Mouse (Mus musculus): ENCODE results near the gene Gstm3. TPM values are rescaled to one million over a fixed set of nuclear protein-coding genes. Genes with fewer than 3 reads are reported as not detected.

The Gstm3 gene
- polyA plus RNA-seq, 1 experiment, result not detected

- H3ac ChIP-seq (ENCODE audit: control insufficient read depth, insufficient read length, low read depth), result no peak overlapping the region
- no peaks in the 10 kb centered on the region for H3K79me2 ChIP-seq (ENCODE audit: control insufficient read depth, insufficient read depth)
- H3K36me3 ChIP-seq (ENCODE audit: control insufficient read depth, insufficient read depth), result peaks cover 6% of the 10 kb centered on the region
- TF ChIP-seq MYOG (IDR thresholded peaks at IDR 0.05; ENCODE audit: control insufficient read depth, extremely low read depth, insufficient read length) (no peak), MYOD1 (IDR thresholded peaks at IDR 0.05; ENCODE audit: control insufficient read depth, insufficient read length, low read depth) (no peak), USF1 (IDR thresholded peaks at IDR 0.05; ENCODE audit: low read depth) (no peak), FOSL1 (IDR thresholded peaks at IDR 0.05; ENCODE audit: insufficient read depth, low read length, poor library complexity, severe bottlenecking) (no peak), MAX (IDR thresholded peaks at IDR 0.05) (no peak), CEBPB (IDR thresholded peaks at IDR 0.05; ENCODE audit: low read depth) (no peak), CTCF (IDR thresholded peaks at IDR 0.05; ENCODE audit: control insufficient read depth, insufficient read depth, insufficient read length) (no peak)
- no peaks in the 10 kb centered on the region for H3K27me3 ChIP-seq (ENCODE audit: control insufficient read depth, insufficient read depth, insufficient read length)
- no peak overlapping the region for H3K4me3 ChIP-seq (ENCODE audit: insufficient read depth, poor library complexity, severe bottlenecking)
- H3K79me3 ChIP-seq (ENCODE audit: low read depth), result peaks cover 6% of the 10 kb centered on the region
These were observed 45.3 kb upstream of the Gstm3 start for GRCm38 (mm10) chr3:108014098-108014973.

DNA sequence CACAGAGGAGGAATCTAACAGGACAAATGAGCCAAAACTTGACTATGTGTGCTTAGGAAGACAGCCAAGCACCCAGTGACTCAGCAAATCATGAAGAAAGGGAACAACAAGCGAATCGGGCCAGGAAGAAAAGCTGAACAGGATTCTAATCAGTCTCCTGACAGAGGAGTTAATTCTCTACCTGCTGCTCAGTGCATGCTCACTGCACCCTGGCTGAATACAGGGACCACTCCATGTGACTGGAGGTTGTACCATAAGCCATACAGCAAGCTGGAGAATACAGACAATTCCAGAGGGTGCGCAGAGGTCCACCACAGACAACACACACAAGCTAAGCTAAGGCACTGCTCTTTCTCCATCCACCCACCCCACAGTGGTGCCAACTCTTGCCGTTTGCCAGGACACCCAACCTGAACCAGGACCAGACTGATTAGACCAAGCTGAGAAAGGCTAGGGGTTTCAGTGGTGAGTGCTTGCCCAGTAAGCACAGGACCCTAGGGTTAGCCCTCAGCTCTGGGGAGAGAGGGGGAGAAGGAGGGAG is 44.3 kb upstream of the Gstm3 start:
- no peaks in the 10 kb centered on the region for H3K27me3 ChIP-seq (ENCODE audit: control insufficient read depth, insufficient read depth, insufficient read length)
- no peaks in the 10 kb centered on the region for H3K79me2 ChIP-seq (ENCODE audit: control insufficient read depth, insufficient read depth)
- TF ChIP-seq MAX (IDR thresholded peaks at IDR 0.05) (peak; percentile 44), CEBPB (IDR thresholded peaks at IDR 0.05; ENCODE audit: low read depth) (no peak)
- peaks cover 6% of the 10 kb centered on the region for H3K79me3 ChIP-seq (ENCODE audit: low read depth)
- peaks cover 6% of the 10 kb centered on the region for H3K36me3 ChIP-seq (ENCODE audit: control insufficient read depth, insufficient read depth)
- peak overlapping the region; percentile 38 for H3ac ChIP-seq (ENCODE audit: control insufficient read depth, insufficient read length, low read depth)
- no peak overlapping the region for H3K4me3 ChIP-seq (ENCODE audit: insufficient read depth, poor library complexity, severe bottlenecking)

- no peaks in the 10 kb centered on the region for H3K27me3 ChIP-seq (ENCODE audit: control insufficient read depth, insufficient read depth, insufficient read length)
- H3K4me3 ChIP-seq (ENCODE audit: insufficient read depth, poor library complexity, severe bottlenecking), result no peak overlapping the region
- H3K79me3 ChIP-seq (ENCODE audit: low read depth), result peaks cover 3% of the 10 kb centered on the region
- no peaks in the 10 kb centered on the region for H3K79me2 ChIP-seq (ENCODE audit: control insufficient read depth, insufficient read depth)
- peaks cover 6% of the 10 kb centered on the region for H3K36me3 ChIP-seq (ENCODE audit: control insufficient read depth, insufficient read depth)
- TF ChIP-seq MYOD1 (IDR thresholded peaks at IDR 0.05; ENCODE audit: control insufficient read depth, insufficient read length, low read depth) (no peak), USF1 (IDR thresholded peaks at IDR 0.05; ENCODE audit: low read depth) (no peak), MAX (IDR thresholded peaks at IDR 0.05) (no peak), MYOG (IDR thresholded peaks at IDR 0.05; ENCODE audit: control insufficient read depth, extremely low read depth, insufficient read length) (no peak), CEBPB (IDR thresholded peaks at IDR 0.05; ENCODE audit: low read depth) (no peak)
- no peak overlapping the region for H3ac ChIP-seq (ENCODE audit: control insufficient read depth, insufficient read length, low read depth)
These were observed 42.5 kb upstream of the Gstm3 start for GRCm38 (mm10) chr3:108011558-108011957.

DNA sequence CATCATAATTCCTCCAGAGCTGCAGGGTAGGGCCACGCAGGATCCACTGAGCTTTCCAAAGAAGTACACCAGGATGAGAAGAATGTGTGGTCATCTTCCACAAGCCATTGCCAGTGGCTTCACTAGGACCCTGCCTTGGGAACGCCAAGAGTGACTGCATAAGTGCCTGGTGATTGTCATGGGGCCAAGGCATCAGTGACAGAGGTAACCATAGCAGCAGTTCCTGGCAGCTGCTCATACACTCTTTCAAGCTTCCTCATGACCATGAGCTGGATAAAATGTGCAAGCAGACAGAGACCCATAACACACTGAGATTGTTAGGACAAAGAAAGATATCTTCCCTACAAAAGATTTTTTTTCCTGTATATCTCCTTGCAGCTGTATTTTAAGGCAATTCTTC is 41.2 kb upstream of the Gstm3 start:
- Histone ChIP-seq H3K79me2 (ENCODE audit: control insufficient read depth, insufficient read depth) (no peaks in the 10 kb centered on the region), H3K79me3 (ENCODE audit: low read depth) (peaks cover 3% of the 10 kb centered on the region), H3K27me3 (ENCODE audit: control insufficient read depth, insufficient read depth, insufficient read length) (no peaks in the 10 kb centered on the region), H3ac (ENCODE audit: control insufficient read depth, insufficient read length, low read depth) (no peak overlapping the region), H3K36me3 (ENCODE audit: control insufficient read depth, insufficient read depth) (peaks cover 6% of the 10 kb centered on the region), H3K4me3 (ENCODE audit: insufficient read depth, poor library complexity, severe bottlenecking) (no peak overlapping the region)
- TF ChIP-seq CEBPB (IDR thresholded peaks at IDR 0.05; ENCODE audit: low read depth), result no peak
- no peak for TF ChIP-seq USF1 (IDR thresholded peaks at IDR 0.05; ENCODE audit: low read depth)
- TF ChIP-seq FOSL1 (IDR thresholded peaks at IDR 0.05; ENCODE audit: insufficient read depth, low read length, poor library complexity, severe bottlenecking), result no peak
- TF ChIP-seq MYOG (IDR thresholded peaks at IDR 0.05; ENCODE audit: control insufficient read depth, extremely low read depth, insufficient read length), result no peak
- no peak for TF ChIP-seq MYOD1 (IDR thresholded peaks at IDR 0.05; ENCODE audit: control insufficient read depth, insufficient read length, low read depth)
- TF ChIP-seq CTCF (IDR thresholded peaks at IDR 0.05; ENCODE audit: control insufficient read depth, insufficient read depth, insufficient read length), result no peak
- TF ChIP-seq MAX (IDR thresholded peaks at IDR 0.05), result no peak

DNA sequence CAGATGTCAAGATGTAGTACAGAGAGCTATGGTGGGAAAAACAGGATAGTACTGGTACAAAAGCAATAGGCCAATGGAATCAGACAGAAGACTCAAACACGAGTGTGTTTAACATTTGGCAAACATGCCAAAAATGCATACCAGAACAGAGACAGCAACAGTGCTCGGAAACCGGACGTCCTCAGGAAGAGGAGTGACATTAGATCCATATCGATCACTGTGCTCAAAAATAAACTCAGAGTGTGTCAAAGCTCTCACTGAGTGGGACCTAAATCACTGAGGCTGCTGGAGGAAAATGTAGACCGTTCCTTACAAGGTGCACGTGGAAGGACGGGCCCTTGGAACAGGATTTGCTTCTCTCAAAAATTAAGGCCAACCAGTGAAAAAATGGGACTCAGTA is 32.9 kb upstream of the Gstm3 start:
- TF ChIP-seq MYOD1 (IDR thresholded peaks at IDR 0.05; ENCODE audit: control insufficient read depth, insufficient read length, low read depth) (no peak), CTCF (IDR thresholded peaks at IDR 0.05; ENCODE audit: control insufficient read depth, insufficient read depth, insufficient read length) (no peak), USF1 (IDR thresholded peaks at IDR 0.05; ENCODE audit: low read depth) (no peak), FOSL1 (IDR thresholded peaks at IDR 0.05; ENCODE audit: insufficient read depth, low read length, poor library complexity, severe bottlenecking) (no peak), CEBPB (IDR thresholded peaks at IDR 0.05; ENCODE audit: low read depth) (no peak), MAX (IDR thresholded peaks at IDR 0.05) (no peak), MYOG (IDR thresholded peaks at IDR 0.05; ENCODE audit: control insufficient read depth, extremely low read depth, insufficient read length) (no peak)
- Histone ChIP-seq H3K36me3 (ENCODE audit: control insufficient read depth, insufficient read depth) (no peaks in the 10 kb centered on the region), H3K79me2 (ENCODE audit: control insufficient read depth, insufficient read depth) (no peaks in the 10 kb centered on the region), H3K27me3 (ENCODE audit: control insufficient read depth, insufficient read depth, insufficient read length) (peaks cover 3% of the 10 kb centered on the region), H3K4me3 (ENCODE audit: insufficient read depth, poor library complexity, severe bottlenecking) (no peak overlapping the region), H3K79me3 (ENCODE audit: low read depth) (no peaks in the 10 kb centered on the region), H3ac (ENCODE audit: control insufficient read depth, insufficient read length, low read depth) (no peak overlapping the region)

GRCm38 (mm10) chr3:107999491-107999890 is 30.4 kb upstream of the Gstm3 start:
- Histone ChIP-seq H3K27me3 (ENCODE audit: control insufficient read depth, insufficient read depth, insufficient read length) (peaks cover 3% of the 10 kb centered on the region), H3K79me3 (ENCODE audit: low read depth) (no peaks in the 10 kb centered on the region), H3ac (ENCODE audit: control insufficient read depth, insufficient read length, low read depth) (no peak overlapping the region), H3K79me2 (ENCODE audit: control insufficient read depth, insufficient read depth) (no peaks in the 10 kb centered on the region), H3K36me3 (ENCODE audit: control insufficient read depth, insufficient read depth) (no peaks in the 10 kb centered on the region), H3K4me3 (ENCODE audit: insufficient read depth, poor library complexity, severe bottlenecking) (no peak overlapping the region)
- no peak for TF ChIP-seq MYOD1 (IDR thresholded peaks at IDR 0.05; ENCODE audit: control insufficient read depth, insufficient read length, low read depth)
- no peak for TF ChIP-seq MYOG (IDR thresholded peaks at IDR 0.05; ENCODE audit: control insufficient read depth, extremely low read depth, insufficient read length)
- no peak for TF ChIP-seq CEBPB (IDR thresholded peaks at IDR 0.05; ENCODE audit: low read depth)
- no peak for TF ChIP-seq USF1 (IDR thresholded peaks at IDR 0.05; ENCODE audit: low read depth)
- no peak for TF ChIP-seq CTCF (IDR thresholded peaks at IDR 0.05; ENCODE audit: control insufficient read depth, insufficient read depth, insufficient read length)
- no peak for TF ChIP-seq FOSL1 (IDR thresholded peaks at IDR 0.05; ENCODE audit: insufficient read depth, low read length, poor library complexity, severe bottlenecking)
- no peak for TF ChIP-seq MAX (IDR thresholded peaks at IDR 0.05)

Data from C2C12 (cell line).